Mouse (Mus musculus): ENCODE measurements around the gene Pank4. TPM values are rescaled to one million over a fixed set of nuclear protein-coding genes. Genes with fewer than 3 reads are reported as not detected.

Gene Pank4
- polyA plus RNA-seq, 1 experiment, result 37.5 TPM

GRCm38 (mm10) chr4:154982247-154983120 is 18.6 kb downstream of the Pank4 start:
- Histone ChIP-seq H3K27me3 (replicated peaks; ENCODE audit: control insufficient read depth, insufficient read depth, low read length) (no peaks in the 10 kb centered on the region), H3K4me1 (ENCODE audit: control insufficient read depth, insufficient read depth, low read length) (no peaks in the 10 kb centered on the region), H3K36me3 (ENCODE audit: control insufficient read depth, insufficient read depth, low read length) (no peaks in the 10 kb centered on the region; the same call in 1 of the 2 replicates), H3K27ac (ENCODE audit: insufficient read depth, low read depth, low read length) (no peak overlapping the region), H3K4me3 (ENCODE audit: insufficient read depth, low read depth, low read length) (no peak overlapping the region)
- no peak for DNase-seq
- WGBS, result 73% methylated on average over 19 of the region's 19 CpGs
- TF ChIP-seq CTCF (conservative IDR thresholded peaks at IDR 0.05; ENCODE audit: insufficient read depth, insufficient read length, low read depth, low read length), result no peak
- TF ChIP-seq POLR2A (IDR thresholded peaks at IDR 0.05; ENCODE audit: low read depth, low read length), result no peak

- Histone ChIP-seq H3K4me1 (ENCODE audit: control insufficient read depth, insufficient read depth, low read length) (no peaks in the 10 kb centered on the region), H3K4me3 (ENCODE audit: insufficient read depth, low read depth, low read length) (no peak overlapping the region), H3K27me3 (replicated peaks; ENCODE audit: control insufficient read depth, insufficient read depth, low read length) (no peaks in the 10 kb centered on the region), H3K27ac (ENCODE audit: insufficient read depth, low read depth, low read length) (no peak overlapping the region), H3K36me3 (ENCODE audit: control insufficient read depth, insufficient read depth, low read length) (no peaks in the 10 kb centered on the region)
- no peak for DNase-seq
- WGBS, result 42% methylated on average over 24 of the region's 24 CpGs
- no peak for TF ChIP-seq CTCF (conservative IDR thresholded peaks at IDR 0.05; ENCODE audit: insufficient read depth, insufficient read length, low read depth, low read length)
- no peak for TF ChIP-seq POLR2A (IDR thresholded peaks at IDR 0.05; ENCODE audit: low read depth, low read length)
Observed at GRCm38 (mm10) chr4:154983767-154984166, 19.8 kb downstream of the Pank4 start.

DNA sequence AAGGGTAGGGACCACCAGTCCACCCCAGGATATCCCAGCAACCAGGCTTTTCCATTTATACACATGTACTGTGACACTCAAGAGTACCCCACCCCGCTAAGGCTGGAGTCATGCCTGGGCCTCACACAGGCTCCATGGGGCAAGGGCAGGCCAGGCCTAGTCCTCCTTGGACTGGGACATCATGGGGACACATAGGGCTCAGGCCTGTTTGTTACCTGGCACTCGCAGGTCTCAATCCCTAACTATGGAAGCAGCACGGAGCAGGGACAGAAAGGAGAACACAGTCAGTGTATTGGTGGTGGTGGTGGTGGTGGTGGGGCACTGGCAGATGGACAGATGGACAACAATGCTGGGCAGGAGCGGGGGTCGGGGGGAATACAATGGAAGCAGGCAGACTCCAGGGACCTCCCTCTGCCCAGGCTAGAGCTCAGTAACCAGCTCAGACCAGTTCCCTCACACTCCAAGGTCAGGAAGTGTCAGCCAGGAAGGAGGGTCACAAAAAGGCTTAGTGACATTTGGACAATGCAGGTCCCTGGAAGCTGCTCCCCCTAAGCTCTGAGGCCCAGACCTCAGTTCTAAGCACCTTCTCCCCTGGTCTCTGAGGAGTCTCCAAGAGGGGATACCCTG is 21.3 kb downstream of the Pank4 start:
- WGBS, result 90% methylated on average over 5 of the region's 5 CpGs
- H3K4me1 ChIP-seq (ENCODE audit: control insufficient read depth, insufficient read depth, low read length), result no peaks in the 10 kb centered on the region
- no peaks in the 10 kb centered on the region for H3K27me3 ChIP-seq (replicated peaks; ENCODE audit: control insufficient read depth, insufficient read depth, low read length)
- H3K36me3 ChIP-seq (ENCODE audit: control insufficient read depth, insufficient read depth, low read length), result no peaks in the 10 kb centered on the region
- no peak overlapping the region for H3K4me3 ChIP-seq (ENCODE audit: insufficient read depth, low read depth, low read length)
- no peak for TF ChIP-seq CTCF (conservative IDR thresholded peaks at IDR 0.05; ENCODE audit: insufficient read depth, insufficient read length, low read depth, low read length)
- no peak for TF ChIP-seq POLR2A (IDR thresholded peaks at IDR 0.05; ENCODE audit: low read depth, low read length)
- H3K27ac ChIP-seq (ENCODE audit: insufficient read depth, low read depth, low read length), result no peak overlapping the region
- no peak for DNase-seq

GRCm38 (mm10) chr4:154986096-154986495 is 22.2 kb downstream of the Pank4 start:
- Histone ChIP-seq H3K4me1 (ENCODE audit: control insufficient read depth, insufficient read depth, low read length) (no peaks in the 10 kb centered on the region), H3K4me3 (ENCODE audit: insufficient read depth, low read depth, low read length) (no peak overlapping the region), H3K27me3 (replicated peaks; ENCODE audit: control insufficient read depth, insufficient read depth, low read length) (no peaks in the 10 kb centered on the region), H3K27ac (ENCODE audit: insufficient read depth, low read depth, low read length) (no peak overlapping the region), H3K36me3 (ENCODE audit: control insufficient read depth, insufficient read depth, low read length) (no peaks in the 10 kb centered on the region)
- 26% methylated on average over 17 of the region's 17 CpGs for whole genome bisulfite sequencing
- DNase-seq, result peak; percentile 61
- peak; percentile 61 for TF ChIP-seq CTCF (conservative IDR thresholded peaks at IDR 0.05; ENCODE audit: insufficient read depth, insufficient read length, low read depth, low read length)
- no peak for TF ChIP-seq POLR2A (IDR thresholded peaks at IDR 0.05; ENCODE audit: low read depth, low read length)

GRCm38 (mm10) chr4:154986750-154987149 is 22.8 kb downstream of the Pank4 start:
- TF ChIP-seq POLR2A (IDR thresholded peaks at IDR 0.05; ENCODE audit: low read depth, low read length) (no peak), CTCF (conservative IDR thresholded peaks at IDR 0.05; ENCODE audit: insufficient read depth, insufficient read length, low read depth, low read length) (no peak)
- Histone ChIP-seq H3K27me3 (replicated peaks; ENCODE audit: control insufficient read depth, insufficient read depth, low read length) (no peaks in the 10 kb centered on the region), H3K4me3 (ENCODE audit: insufficient read depth, low read depth, low read length) (no peak overlapping the region), H3K4me1 (ENCODE audit: control insufficient read depth, insufficient read depth, low read length) (no peaks in the 10 kb centered on the region), H3K27ac (ENCODE audit: insufficient read depth, low read depth, low read length) (no peak overlapping the region), H3K36me3 (ENCODE audit: control insufficient read depth, insufficient read depth, low read length) (no peaks in the 10 kb centered on the region)
- DNase-seq, result no peak
- 63% methylated on average over 15 of the region's 15 CpGs for WGBS

DNA sequence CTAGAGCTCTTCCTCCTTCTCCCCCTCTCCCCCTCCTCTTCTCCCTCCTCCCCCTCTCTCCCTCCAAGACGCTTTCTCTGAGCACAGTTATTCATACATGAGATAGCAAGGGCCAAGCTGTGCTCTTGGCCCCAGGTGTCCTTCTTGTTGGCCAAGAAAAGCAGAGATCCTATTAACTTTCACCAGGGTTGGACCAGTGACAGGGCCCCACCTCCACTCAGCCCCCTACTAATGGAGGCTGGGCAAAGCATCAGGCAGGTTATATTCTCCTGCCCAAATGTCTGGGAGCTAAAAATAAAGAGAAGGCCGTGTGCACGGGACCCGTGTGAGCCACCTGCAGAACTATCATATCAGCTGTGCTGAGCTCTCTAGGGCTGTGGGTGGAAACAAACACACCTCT is 31.0 kb downstream of the Pank4 start:
- Histone ChIP-seq H3K27me3 (replicated peaks; ENCODE audit: control insufficient read depth, insufficient read depth, low read length) (no peaks in the 10 kb centered on the region), H3K4me3 (ENCODE audit: insufficient read depth, low read depth, low read length) (no peak overlapping the region), H3K4me1 (ENCODE audit: control insufficient read depth, insufficient read depth, low read length) (no peaks in the 10 kb centered on the region), H3K27ac (ENCODE audit: insufficient read depth, low read depth, low read length) (no peak overlapping the region), H3K36me3 (ENCODE audit: control insufficient read depth, insufficient read depth, low read length) (no peaks in the 10 kb centered on the region)
- TF ChIP-seq CTCF (conservative IDR thresholded peaks at IDR 0.05; ENCODE audit: insufficient read depth, insufficient read length, low read depth, low read length) (no peak), POLR2A (IDR thresholded peaks at IDR 0.05; ENCODE audit: low read depth, low read length) (no peak)
- WGBS, result 72% methylated on average over 4 of the region's 4 CpGs
- no peak for DNase-seq

DNA sequence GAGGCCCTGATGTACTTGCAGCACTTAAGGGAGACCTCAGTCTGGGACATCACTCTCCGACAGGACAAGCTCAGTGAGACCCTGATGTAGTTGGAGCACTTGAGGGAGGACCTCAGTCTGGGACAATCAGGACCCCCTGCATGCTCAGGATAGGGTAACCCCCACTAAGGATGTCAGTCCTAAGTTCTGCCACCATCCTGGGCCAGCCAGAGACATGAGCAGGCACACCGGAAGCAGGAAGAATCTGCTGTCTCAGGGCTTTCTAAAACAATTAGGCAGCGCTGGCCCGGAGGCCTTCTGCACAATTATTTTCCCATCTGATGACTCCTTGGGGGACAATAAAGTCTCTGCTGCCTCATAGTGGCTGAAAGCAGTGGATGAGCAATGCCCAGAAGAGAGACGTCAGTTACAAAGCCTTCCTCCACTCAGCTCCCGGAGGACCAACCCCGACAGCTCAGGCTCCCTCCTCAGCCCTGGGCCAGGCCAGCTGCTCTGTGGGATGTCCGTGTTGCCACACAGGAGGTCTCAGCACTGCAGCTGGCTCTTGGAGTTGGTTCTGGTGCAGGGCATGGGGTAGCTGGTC is 32.7 kb downstream of the Pank4 start:
- Histone ChIP-seq H3K27me3 (replicated peaks; ENCODE audit: control insufficient read depth, insufficient read depth, low read length) (no peaks in the 10 kb centered on the region), H3K4me1 (ENCODE audit: control insufficient read depth, insufficient read depth, low read length) (no peaks in the 10 kb centered on the region), H3K27ac (ENCODE audit: insufficient read depth, low read depth, low read length) (no peak overlapping the region), H3K36me3 (ENCODE audit: control insufficient read depth, insufficient read depth, low read length) (no peaks in the 10 kb centered on the region), H3K4me3 (ENCODE audit: insufficient read depth, low read depth, low read length) (no peak overlapping the region)
- TF ChIP-seq POLR2A (IDR thresholded peaks at IDR 0.05; ENCODE audit: low read depth, low read length) (no peak), CTCF (conservative IDR thresholded peaks at IDR 0.05; ENCODE audit: insufficient read depth, insufficient read length, low read depth, low read length) (no peak)
- DNase-seq, result peak; percentile 46
- WGBS, result 31% methylated on average over 8 of the region's 8 CpGs
